Mouse (Mus musculus) frontal cortex, postnatal 10 days (tissue): ENCODE data around the gene Phrf1.
"Not testable (repeated sequence)": the region's sequence is repeated elsewhere in the genome, so short reads cannot be mapped to it uniquely, and the experiment has no call there.

Source experiments
- DNase-seq, 2 experiments: peaks; one replicate each; pipeline ENCODE4 v3.0.0; 2022; ENCODE audit warnings: low spot score in 2 of 2, mixed read lengths in 1 of 2

The Phrf1 gene

GRCm38 (mm10) chr7:141250486-141250885, 21.9 kb downstream of the Phrf1 start:
- DNase-seq, result not testable (repeated sequence)

GRCm38 (mm10) chr7:141256159-141256558, 27.6 kb downstream of the Phrf1 start:
- no peak for DNase-seq

- no peak for DNase-seq
Observed at GRCm38 (mm10) chr7:141261480-141261879, 32.9 kb downstream of the Phrf1 start.

DNA sequence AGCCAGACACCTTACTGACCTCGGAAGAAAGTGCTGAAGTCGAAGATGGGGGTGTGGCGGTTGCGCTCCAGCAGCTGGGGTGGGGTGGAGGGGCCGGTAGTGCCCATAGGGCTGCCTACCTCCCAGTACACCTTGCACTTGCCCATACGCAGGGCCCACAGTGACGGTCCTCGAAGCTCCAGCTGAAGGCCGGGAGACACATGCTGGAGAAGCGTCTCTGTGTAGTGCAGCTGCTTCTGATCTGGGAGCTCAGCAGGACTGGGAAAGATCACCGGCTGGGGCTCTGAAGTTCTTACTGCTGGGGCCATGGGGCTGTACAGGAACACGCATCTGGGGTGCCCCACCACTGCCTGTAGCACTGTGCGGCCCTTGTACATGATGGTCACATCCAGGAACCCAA, 35.1 kb downstream of the Phrf1 start:
- no peak for DNase-seq

DNA sequence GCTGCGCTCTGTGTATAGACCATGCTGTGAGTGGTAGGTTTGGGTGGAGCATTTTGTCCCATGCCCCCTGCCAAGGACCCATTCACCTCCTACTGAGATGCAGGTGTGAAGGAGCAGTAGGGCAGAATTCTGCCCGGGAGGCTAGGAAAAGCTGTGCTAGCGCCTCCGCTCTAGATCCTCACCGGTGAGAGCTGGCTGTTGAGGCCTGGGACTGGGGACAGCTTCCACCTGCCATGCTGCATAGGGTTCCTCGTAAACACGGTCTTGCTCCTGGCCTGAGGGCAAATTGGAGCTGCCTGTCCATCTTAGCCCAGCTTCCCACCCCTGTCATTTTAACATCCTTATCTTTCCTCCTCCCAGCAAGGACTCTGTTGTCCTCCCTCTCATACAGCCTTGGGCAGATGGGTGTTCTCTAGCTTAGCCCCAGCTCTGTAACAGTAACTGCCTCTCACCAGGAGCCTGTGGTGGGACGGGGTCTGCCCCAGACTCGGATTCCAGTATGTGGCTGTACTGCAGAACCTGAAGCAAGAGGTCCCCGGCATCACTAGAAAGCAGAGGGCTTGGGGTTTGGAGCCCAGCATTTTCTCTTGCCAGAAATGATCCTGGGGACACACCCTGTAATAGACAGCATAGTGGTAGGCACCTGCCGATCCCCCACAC, 35.6 kb downstream of the Phrf1 start:
- no peak for DNase-seq

DNA sequence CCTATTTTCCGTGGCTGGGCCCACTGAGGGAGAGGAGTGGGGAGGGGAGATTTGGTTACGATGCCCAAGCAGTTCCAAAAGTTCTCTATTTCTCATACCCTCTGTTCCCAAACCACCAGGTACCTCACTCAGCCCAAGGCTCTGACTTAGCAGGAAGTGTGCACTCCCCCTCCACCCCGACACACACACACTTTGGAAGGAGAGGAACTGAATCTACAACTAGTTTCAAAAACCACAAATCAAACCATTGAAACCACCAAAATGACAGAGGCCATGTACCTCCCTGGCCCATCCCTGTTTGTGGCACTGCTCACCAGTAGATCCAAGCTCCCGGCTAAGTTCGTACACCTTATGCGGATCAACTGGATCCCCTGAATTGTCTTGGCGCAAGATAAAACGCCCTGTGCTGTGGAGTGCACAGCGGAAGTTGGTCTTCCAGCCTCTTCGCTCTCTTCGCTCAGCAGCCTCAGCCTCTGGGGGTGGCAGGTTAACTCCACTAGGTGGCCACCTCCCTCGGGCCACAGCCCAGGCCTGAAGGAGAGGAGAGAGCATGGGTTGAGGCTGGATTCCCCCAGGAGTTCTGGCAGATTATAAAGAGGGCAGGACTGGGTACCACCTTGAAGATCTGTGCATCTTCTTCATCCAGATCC, 36.3 kb downstream of the Phrf1 start:
- DNase-seq, result no peak

DNA sequence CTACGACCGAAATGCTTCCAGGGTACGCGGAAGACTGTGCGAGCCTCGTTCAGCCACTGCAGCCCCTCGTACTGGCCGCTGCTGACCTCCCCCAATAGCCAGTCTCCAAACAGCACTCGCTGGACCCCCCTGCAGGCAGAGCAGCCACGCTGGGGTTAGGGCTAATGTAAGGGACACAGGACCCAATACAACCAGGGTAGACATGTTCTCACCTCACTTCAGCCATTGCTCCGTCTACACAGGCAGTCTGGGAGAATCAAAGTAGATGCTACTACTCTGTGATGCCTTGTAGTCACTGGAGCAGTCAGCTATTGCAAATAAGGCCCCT, 36.8 kb downstream of the Phrf1 start:
- no peak for DNase-seq

DNA sequence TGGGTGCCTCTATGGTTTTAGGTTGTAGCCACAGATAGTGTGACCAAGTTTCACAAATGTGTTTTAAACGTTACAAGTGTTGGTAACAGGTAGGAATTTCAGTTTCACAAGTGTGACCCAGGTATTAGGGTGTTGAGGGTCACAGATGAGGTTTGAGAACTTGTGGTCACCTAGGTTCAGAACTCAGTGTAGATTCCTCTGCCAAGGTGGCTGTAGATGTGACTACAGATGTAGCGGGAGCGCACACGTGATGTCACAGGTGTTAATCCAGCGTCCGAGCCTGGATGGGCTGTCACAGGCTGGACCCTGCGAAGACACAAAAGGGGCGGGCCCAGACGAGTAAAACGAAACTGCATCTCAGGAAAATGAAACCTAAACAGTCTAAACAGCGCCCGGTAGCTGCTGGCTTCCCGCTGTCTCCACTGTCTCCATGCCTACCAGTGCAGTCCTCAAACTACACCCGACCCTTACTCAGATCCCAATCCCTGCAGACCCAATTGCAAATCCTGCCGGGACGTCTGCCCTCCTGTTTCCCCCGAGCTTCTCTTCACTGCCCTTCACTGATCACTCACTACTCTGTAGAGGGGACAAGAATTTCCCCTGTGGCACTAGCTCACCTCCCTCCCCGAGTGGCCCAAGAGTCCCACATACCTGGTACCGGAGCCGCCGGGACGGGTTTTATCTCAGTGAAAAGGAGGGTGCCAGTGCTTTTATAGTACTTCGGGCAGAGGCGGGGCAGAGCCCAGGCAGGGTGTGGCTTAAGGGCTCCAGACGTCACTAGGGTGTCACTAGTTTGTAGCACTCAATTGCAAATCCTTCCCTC, 37.4 kb downstream of the Phrf1 start, which contains the start of gene Irf7:
Gene Irf7 (minus strand): TSS at position 743 of the 823 bp plus-strand sequence.
- no peak for DNase-seq

DNA sequence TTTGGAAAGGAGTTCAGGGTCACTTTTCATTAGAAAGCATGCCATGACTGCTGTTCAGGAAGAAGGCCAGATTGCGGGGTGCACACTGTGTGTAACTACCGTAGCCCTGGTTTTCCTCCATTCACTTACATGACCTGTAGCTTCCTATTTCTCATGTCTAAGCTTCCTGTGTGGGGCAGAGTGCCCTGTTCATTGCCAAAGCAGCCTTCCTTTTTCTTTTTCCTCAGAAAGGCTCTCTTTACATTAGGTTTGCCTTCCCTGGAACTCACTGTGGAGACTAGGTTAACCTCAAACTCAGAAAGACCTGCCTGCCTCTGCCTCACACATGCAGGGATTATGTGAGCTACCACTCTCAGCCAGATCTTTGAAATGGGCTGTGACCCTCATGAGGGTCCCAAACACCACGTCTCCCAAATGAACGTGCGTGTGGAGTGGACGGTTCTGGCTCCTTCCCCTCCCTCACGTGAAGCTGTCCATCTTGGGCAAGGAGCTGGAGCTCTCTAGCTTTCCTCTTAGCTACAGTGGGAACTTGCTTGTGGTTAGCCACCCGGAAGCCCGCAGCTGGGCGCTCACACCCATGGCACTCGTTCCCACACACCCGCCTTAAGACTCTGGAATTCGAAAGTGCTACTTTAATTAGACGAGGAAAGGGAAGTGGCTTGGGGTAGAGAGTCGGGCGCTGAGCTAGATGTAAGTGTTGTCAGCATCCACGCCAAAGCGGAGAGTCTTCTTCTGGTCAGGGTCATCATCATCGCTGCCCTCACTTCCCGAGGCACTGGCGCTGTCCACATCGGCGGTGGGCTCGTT, 40.1 kb downstream of the Phrf1 start:
- DNase-seq, result no peak

DNA sequence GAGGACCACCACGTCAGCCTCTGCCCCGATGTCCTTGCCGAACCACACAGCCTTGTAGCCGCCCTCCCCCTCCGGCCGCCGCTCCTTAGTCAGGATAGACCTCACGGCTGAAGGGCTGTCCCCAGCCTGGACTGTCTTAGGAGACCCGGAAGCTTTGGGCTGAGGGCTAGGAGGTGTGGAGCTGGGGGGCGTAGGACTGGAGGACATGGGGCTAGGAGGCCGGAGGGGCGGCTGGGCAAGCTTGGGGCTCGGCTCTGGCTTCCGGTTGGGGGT, 40.6 kb downstream of the Phrf1 start:
- no peak for DNase-seq

- DNase-seq, result no peak
Observed at GRCm38 (mm10) chr7:141270631-141271030, 42.0 kb downstream of the Phrf1 start.

- no peak for DNase-seq
Observed at GRCm38 (mm10) chr7:141275356-141275755, 46.8 kb downstream of the Phrf1 start.

GRCm38 (mm10) chr7:141276546-141276945, 48.0 kb downstream of the Phrf1 start, which contains the start of gene Cdhr5:
Gene Cdhr5 (minus strand): TSS chr7:141276786.
- no peak for DNase-seq

DNA sequence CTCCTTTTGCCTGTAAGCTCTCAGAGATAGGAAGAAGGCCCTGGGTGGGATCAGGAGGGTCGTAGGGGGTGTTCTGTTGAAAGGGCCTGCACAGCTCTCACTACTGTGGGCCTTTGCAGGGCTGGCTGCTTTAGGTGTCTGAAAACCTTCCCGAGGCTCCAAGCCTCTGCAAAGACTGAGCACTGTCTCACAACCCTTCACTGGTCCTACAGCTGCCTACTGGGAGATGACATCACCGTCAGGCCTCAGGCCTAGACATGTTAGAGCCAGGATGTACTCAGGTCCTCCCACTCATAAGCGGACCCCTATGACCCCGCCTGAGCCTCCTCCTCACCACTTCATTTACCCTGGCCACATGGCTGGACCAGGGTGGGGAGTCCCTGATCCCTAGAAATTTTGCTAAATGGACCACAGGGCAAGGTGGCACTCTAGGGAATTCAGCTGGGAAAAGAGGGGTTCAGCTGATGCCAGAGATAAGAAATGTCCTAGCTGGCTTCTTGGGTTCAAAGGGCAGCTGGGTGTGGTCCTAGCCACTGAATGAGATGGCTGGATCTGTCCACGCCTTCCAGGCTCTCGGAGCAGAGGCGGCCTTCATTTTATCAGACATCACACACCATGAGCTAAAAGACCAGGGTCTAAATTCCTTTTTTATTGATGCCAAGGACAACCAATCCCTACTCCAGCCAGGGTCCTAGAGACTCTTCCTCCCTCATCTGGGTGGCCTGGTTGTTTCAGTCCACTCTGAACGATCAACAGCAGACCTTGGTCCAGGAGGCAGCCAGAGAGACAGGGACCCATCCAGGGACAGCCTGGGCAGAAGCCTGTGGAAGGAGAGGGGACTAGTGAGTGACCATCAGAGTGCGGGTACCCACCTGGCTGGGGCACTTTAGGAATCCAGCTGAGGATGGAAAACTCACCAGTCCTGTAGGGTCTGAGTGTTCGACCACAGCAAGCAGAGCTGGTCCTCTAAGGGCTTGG, 49.4 kb downstream of the Phrf1 start:
- DNase-seq, result no peak

DNA sequence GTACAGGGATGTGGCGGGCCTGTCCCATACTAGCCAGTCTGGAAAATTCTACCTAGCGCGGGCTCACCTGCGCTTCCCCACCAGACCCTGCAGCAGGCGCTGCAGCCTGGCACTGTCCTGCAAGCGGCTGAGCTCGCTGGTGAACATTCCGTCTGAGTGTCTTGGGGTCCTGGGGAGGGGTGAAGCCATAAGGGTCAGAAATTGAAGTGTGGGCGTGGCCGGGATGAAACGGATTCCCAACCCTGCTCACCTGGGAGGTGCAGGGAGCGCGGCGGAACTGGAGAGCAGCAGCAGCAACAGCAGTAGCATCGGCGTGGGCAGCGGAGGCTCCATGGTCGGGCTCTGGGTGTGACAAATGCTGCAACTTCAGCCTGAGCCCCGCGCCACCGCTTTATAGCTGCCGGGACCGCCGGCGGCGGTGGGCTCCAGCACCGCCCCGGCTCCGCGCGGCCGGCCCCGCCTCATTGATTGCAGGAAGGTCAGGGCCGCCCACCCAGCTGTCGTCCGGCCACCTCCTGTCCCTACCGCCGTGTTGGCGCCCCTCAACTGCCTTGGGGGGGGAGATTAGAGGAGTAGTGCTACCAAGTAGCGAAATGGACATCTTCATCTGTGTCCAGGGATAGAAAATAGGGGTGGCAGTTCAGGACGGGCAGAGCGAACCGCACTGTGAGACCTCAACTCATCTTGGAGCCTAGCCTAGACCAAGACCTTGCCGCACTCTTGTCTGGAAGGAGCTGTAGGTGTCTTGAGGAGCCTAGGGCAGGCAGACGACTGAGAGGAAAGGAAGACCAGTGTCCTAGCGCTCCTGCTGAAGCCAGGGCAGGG, 50.4 kb downstream of the Phrf1 start, which contains the start of gene Sct:
Gene Sct (minus strand): TSS at position 368 of the 825 bp plus-strand sequence.
- no peak for DNase-seq

DNA sequence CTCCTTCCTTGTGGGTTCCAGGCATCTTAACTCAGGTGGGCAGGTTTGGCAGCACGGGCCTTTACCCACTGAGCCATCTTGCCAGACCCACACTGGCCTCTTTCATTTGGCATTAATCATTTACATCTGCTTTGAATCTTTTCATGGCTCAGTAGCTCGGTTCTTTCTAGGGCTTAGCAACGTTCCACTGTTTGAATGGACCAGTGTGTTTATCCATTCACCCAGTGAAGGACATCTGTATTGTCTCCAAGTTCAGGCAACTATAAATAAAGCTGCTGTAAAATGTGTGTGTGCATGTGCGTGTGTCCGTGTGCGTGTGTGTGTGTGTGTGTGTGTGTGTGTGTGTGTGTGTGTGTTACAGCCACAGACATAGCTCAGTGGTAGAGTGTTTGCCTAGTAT, 52.9 kb downstream of the Phrf1 start:
- DNase-seq, result no peak

- DNase-seq, result no peak
Observed at GRCm38 (mm10) chr7:141282756-141283155, 54.2 kb downstream of the Phrf1 start.

- DNase-seq, result no peak
Observed at GRCm38 (mm10) chr7:141288042-141288441, 59.5 kb downstream of the Phrf1 start.

- no peak for DNase-seq
Observed at GRCm38 (mm10) chr7:141291921-141292582, 63.5 kb downstream of the Phrf1 start, which contains the start of gene Drd4. Gene Drd4 (plus strand): TSS chr7:141292006.
